ENCODE assay signal across 9 mouse cellular contexts in the genomic region with DNA sequence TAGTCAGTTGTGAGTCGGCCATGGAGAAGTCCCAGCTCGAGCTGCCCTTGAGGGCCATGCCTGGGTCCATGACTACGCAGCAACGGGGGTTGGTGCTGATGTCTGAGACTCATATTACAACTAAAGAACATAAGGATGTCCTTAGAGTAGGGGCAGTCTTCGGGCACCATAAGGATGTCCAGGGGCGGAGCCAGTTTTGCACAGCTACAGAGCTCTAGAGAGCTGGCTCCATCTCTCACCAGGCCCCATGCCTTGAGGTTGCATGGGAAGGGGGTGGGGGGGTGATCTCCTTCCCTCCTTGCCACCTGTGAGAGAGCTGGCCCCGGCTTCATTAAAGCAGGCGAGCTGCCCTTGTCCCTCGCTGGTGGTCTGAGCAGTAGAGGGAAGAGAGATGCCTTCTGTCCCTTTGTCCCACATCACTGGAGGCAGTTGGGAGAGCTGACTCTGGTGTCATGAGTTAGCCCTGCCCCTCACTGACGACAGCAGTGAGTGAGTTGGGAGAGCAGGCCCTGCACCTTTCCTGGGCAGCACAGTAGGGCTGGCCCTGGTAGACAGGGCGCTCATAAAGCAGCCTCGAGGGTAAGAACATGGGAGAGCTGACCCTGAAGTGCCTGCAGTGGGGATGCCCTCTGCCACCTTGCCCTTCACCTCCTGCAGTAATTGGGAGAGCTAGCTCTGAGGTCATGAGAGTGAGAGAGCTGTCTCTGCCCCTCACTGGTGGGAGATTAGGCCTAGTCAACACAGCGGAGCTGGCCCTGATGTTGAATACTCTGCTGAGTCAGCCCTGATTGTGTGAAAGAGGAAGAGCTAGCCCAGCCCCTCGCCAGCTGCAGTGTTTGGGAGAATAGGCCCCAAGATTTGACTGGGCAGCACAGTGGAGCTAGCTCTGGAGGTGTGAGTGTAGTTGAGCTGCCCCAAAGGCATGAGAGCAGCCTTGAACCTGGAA.
DNase-seq lines count a peak whose midpoint lies in the region; ATAC-seq lines count a peak whose summit lies in the region.
"Had no signal": no experiment of that assay in that cellular context is flagged by ENCODE, and none has a peak within 500 bp of the region (broad histone marks: within the 10 kb centered on the region; RNA-seq: fewer than 3 reads in every experiment).

No protein-coding gene starts in this region.

- no peak overlapping the region for H3K4me3 ChIP-seq in heart, embryonic 12.5 days
- no peak overlapping the region for H3K4me3 ChIP-seq in neural tube, embryonic 12.5 days
- no peak overlapping the region for H3K4me3 ChIP-seq in embryonic facial prominence, embryonic 14.5 days (ENCODE audit: low read depth, low read length)

- intact Hi-C loops in heart, postnatal 14 days (cut with DNase I): no loop called here

- peak; percentile 64 for ATAC-seq in heart, embryonic 12.5 days (ENCODE audit: insufficient number of reproducible peaks, low FRiP score)
- 0 out of 2 replicates have a peak, but pooled peaks have one; percentile 9 for ATAC-seq in neural tube, embryonic 12.5 days (ENCODE audit: low FRiP score, low read depth)
- no peak for ATAC-seq in embryonic facial prominence, embryonic 14.5 days (ENCODE audit: low read depth)
- ATAC-seq in megakaryocyte progenitor cell, adult 5-6 weeks (replicated peaks; ENCODE audit: poor library complexity): peak; percentile 91
- ATAC-seq: activated CD4-positive, CD25-positive, alpha-beta regulatory T cell, adult 4 months had no signal

- no peak for DNase-seq in heart, postnatal 14 days
- no peak for DNase-seq in neural tube, embryonic 10.5 days (ENCODE audit: extremely low spot score, low spot score)
- peak; percentile 23 for DNase-seq in embryonic facial prominence, embryonic 14.5 days (ENCODE audit: low spot score)
- DNase-seq in cerebellum, postnatal 36 days: no peak
- no peak for DNase-seq in layer of hippocampus, postnatal 36 days

- no peaks in the 10 kb centered on the region for H3K27me3 ChIP-seq in heart, embryonic 12.5 days (replicated peaks)
- H3K27me3 ChIP-seq in neural tube, embryonic 12.5 days (replicated peaks): no peaks in the 10 kb centered on the region
- H3K27me3 ChIP-seq in embryonic facial prominence, embryonic 14.5 days (replicated peaks; ENCODE audit: control insufficient read depth, insufficient read depth, low read length): no peaks in the 10 kb centered on the region

- H3K9me3 ChIP-seq in heart, embryonic 12.5 days (replicated peaks): no peaks in the 10 kb centered on the region
- H3K9me3 ChIP-seq in neural tube, embryonic 12.5 days: no peaks in the 10 kb centered on the region
- H3K9me3 ChIP-seq in embryonic facial prominence, embryonic 14.5 days (ENCODE audit: control insufficient read depth, low read length): no peaks in the 10 kb centered on the region

- no peak overlapping the region for H3K4me2 ChIP-seq in heart, embryonic 12.5 days
- no peak overlapping the region for H3K4me2 ChIP-seq in neural tube, embryonic 12.5 days (replicated peaks)
- no peak overlapping the region for H3K4me2 ChIP-seq in embryonic facial prominence, embryonic 14.5 days (ENCODE audit: low read depth, low read length)

- 0 out of 2 replicates have a peak, but pooled peaks cover 12% of the 10 kb centered on the region for H3K4me1 ChIP-seq in heart, embryonic 12.5 days (replicated peaks)
- H3K4me1 ChIP-seq in neural tube, embryonic 12.5 days: peaks cover 4% of the 10 kb centered on the region; the same call in 1 of the 2 replicates
- H3K4me1 ChIP-seq in embryonic facial prominence, embryonic 14.5 days (ENCODE audit: control insufficient read depth, insufficient read depth, low read length): no peaks in the 10 kb centered on the region

- H3K9ac ChIP-seq in heart, embryonic 12.5 days: 0 out of 2 replicates have a peak overlapping the region, but pooled peaks have one; percentile 37
- H3K9ac ChIP-seq in neural tube, embryonic 12.5 days: no peak overlapping the region
- H3K9ac ChIP-seq in embryonic facial prominence, embryonic 14.5 days (ENCODE audit: low read depth, low read length): no peak overlapping the region

- 69% methylated on average over 14 of the region's 14 CpGs for whole genome bisulfite sequencing in heart, embryonic 12.5 days
- 80% methylated on average over 14 of the region's 14 CpGs for WGBS in neural tube, embryonic 12.5 days
- WGBS in embryonic facial prominence, embryonic 14.5 days: 69% methylated on average over 13 of the region's 14 CpGs

- H3K36me3 ChIP-seq in heart, embryonic 12.5 days: no peaks in the 10 kb centered on the region
- no peaks in the 10 kb centered on the region for H3K36me3 ChIP-seq in neural tube, embryonic 12.5 days
- no peaks in the 10 kb centered on the region for H3K36me3 ChIP-seq in embryonic facial prominence, embryonic 14.5 days (ENCODE audit: control insufficient read depth, insufficient read depth, low read length)

- H3K27ac ChIP-seq in heart, embryonic 12.5 days (ENCODE audit: poor library complexity, severe bottlenecking): no peak overlapping the region
- H3K27ac ChIP-seq in neural tube, embryonic 12.5 days: no peak overlapping the region
- H3K27ac ChIP-seq in embryonic facial prominence, embryonic 14.5 days (replicated peaks; ENCODE audit: low read depth, low read length): no peak overlapping the region
